Mouse (Mus musculus) right cerebral cortex, postnatal 4 days (tissue): ENCODE data around the gene Capg.

Experiments
- DNase-seq: peaks from one replicate; pipeline ENCODE4 v3.0.0-alpha.2; 2022

The Capg gene

DNA sequence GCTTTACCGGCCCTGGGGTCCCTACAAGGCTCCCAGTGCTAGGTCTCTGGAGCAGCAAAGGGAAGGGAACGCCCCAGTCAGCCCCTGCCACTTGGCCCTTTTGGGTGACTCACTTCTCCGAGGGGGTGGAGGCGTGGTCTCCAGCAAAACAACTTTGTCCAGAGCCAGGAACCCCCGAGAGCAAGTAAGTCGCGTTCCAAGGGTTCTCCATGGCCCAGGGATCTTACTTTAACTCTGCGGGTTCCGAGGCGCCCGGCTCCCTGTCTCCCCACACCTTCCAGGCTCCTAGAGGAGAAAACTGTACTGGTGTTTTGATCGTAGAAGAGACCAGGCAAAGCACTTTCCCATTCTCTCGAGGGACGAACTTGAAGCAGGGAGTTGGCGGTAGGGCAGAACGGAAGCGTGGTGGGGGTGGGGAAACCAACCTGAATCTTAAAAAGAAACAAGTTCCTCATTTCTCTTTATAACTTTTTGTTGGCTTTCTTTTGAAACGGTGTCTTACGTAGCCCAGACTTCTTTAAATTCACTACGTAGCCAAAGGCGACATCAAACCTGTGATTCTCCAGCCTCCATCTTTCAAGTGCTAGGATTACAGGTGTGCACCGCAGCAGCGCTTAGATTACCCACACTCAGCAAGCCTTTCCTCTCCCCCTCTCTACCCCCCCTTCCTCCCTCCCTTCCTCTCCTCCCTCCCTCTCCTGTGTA lies at the start of gene Capg:
Capg (plus strand) TSS at position 109 of the 705 bp plus-strand sequence.
- DNase-seq: no peak

DNA sequence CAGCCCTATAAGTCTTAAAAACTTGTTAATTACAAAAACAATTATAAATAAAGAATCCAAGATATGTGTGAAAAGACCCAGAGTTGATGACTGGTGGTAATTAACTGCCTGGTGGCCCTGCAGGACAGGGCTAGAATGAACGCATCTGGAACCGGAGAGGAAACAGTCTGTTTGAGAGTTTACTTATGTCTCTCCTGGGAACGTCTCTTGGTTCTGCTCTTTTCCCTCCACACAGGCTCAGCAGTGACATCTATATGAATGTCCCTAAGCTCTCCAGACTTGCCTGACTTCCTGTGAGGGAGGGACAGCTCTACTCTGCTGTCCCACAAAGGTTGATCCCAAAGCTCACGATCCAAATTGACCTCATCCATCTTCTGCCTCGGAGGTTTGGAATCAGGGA lies 45.2 kb upstream of the Capg start:
- no peak for DNase-seq

DNA sequence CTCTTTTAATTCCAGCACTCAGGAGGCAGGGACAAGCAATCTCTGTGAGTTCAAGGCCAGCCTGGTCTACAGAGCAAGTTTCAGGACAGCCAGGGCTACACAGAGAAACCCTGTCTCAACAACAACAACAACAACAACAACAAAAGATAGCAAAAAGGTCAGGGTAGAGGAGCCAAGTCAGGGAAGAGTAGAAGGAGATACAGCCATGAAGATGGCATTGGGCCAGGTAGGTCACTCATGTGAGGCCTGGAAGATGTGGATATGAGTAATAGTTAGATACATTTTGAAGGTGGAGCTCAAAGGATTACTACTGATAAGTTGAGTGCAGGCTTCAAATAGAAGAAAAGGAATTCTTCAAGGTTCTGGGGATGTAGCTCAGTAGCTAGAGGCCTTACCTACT lies 40.9 kb upstream of the Capg start:
- DNase-seq: no peak

DNA sequence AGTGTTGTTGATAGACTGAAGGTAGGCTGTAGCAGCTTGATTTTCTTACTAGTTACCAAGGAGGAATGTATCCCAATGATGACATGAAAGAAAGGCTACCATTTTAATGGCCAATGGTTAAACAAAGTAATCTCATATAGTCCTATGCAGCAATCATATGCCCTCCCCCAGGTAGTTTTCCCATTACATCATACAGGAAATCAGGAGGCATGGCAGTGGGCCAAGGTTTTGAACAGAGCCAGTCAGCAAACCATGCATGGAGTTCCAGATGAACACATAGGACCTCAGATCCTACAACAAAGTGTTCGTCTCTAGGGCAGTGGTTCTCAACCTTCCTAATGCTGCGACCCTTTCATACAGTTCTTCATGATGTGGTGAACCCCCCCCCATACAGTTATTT lies 40.3 kb upstream of the Capg start:
- no peak for DNase-seq

DNA sequence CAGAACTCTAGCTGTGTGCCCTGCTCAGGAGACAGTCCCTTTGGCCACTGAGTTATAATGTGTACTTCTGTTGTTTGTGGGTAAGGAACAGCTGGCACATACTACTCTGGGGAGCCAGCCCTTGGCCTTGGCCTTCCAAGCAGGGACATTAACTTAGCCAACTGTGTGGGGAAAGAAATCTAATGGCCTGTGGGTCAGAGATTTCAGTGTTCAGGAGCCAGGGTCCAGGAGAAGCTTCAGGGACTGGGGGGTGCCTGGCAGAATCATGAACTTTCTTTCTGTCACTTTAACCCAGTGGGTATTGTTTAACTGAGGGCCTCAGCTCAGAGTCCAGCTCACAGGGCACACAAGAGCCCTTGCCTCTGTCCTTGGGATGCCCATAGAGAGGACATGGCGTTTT lies 38.1 kb upstream of the Capg start:
- no peak for DNase-seq

DNA sequence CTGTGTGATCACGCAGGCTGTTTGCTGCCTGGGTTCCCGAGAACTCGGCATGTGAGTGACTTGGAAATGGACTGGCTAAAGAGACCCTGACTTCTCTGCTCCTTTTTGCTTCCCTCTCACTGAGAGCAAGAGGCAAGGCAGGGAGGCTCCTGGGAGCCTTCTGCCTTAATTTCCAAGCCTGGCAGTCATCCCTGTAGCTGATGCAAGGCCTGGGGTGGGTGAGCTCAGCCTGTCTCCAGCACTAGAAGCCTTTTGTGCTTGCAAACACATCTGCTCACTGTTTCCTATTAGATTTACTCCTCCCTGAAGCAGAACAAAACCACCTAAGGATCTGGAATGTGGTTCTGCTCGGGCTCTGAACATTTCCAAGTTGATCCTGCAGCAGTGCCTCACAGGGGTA lies 35.6 kb upstream of the Capg start:
- DNase-seq: no peak

DNA sequence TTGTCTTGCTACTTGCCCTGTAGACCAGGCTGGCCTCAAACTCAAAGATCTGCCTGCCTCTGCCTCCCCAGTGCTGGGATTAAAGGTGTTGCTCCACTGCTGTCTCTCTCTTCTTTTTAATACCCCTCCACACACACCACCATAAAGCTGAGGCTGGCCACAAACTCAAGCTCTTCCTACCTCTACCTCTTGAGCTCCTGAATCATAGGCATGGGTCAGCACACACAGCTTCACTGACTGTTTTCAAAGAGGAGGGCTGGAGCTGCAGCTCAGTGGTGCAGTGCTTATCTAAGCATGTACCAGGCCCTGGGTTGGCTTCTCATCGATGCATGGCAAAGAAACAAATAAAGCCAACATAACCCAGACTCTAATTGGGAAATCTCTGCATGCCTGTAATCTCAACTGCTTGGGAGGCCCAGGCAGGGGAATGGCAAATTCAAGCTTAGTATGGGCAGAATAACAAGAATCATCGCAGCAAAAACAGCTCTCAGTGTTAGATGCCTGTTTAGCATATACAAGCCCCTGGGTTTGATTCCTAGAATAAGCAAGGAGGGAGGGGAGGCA lies 34.2 kb upstream of the Capg start:
- no peak for DNase-seq

DNA sequence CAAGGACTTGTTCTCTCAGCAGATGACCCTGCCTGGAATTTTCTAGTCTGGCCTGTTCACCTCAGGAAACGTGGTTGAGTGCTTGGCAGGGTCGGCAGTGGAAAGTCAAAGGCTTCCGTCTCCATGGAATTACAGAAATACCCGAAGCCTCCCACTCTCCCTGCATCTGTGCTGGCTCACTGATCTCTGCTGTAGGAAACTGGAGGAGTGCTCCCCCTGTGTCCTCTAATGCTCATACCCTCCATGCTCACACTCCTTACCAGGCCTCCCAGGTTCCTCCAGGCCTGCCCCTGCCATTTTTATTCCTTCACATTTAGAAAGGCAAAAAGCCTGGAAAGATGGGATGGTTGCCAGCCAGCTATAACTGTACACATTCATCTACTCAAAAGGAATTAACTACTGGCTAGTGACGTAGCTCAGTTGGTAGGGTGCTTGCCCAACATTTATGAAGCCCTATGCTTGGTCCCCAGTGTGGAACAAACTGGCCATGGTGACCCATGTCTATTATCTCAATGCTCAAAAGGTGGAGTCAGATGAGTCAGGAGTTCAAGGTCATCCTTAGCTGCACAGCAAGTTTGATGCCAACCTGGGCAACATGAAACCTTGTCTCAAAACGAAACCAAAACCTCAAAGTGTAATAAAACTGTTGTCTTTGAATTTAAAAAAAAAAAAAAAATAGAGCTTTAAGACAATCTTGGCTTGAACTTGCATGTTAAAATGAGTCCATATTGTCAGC lies 33.3 kb upstream of the Capg start:
- no peak for DNase-seq

DNA sequence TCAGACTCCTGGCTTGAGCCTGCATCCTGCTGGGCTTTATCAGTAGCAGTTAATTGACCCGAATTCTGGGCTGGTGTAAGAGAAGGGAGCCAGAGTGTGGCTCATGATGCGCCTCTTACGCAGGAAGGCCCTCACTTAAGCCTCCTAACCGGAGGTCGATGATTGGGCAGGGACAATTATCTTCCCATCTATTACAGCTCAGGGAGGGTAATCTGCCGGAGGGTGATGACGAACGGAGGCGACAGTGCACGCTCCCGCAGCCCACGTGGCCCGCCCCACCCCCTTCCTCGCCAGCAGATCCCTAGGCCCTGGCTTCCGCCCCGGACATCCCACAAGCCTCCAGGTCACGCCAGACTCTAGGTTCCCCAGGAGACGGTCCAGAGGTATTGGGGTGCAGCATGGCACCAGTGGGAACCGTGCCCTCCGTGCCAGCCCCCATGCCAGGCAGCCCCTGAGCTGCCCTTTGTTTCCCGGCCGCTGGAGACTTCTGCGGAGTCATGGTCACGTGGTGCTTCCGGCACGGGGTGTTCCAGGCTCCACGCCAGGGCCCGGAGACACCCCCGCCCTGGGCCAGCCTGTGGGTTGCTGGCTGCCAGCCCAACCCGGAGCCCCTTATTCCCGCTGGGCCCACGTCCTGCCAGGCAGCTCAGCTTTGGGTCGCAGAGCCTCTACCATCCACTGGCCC lies 31.7 kb upstream of the Capg start:
- peak; percentile 83 for DNase-seq

DNA sequence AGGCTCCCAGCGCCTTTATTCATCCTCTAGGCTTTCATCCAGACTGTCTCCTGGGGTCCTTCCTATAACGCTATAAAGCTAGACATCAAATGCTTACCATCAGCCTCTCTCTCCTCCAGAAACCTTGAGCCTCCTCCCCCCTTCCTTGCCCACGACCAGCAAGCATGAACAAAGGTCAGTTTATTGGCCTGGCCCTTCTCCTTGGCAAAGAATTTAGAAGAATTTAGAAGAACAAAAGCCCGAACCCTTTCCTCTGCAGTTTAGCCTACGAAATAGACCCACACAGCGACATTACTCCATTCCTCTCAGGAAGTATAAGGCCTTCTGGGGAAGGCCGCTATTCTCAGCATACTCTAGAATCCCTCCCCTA lies 31.1 kb upstream of the Capg start:
- DNase-seq: no peak

DNA sequence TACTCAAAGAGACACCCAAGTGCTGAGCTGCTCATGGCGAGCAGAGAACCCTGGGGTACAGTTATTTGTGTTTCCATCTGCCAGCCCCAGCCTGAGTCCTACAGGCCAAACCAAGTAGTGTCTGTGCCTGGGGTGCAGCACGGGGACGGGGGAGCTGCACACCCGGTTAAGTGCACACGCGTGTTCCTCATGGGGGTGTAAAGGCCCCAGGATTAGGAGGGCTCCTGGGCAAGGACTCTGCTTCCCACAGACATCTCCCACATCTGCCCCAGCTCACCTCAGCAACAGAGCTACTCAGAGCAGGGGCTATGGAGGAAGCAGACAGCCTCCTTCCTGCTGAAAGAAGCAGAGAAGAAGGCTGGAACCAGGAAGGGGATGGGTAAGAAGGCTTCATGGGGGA lies 28.5 kb upstream of the Capg start:
- no peak for DNase-seq

DNA sequence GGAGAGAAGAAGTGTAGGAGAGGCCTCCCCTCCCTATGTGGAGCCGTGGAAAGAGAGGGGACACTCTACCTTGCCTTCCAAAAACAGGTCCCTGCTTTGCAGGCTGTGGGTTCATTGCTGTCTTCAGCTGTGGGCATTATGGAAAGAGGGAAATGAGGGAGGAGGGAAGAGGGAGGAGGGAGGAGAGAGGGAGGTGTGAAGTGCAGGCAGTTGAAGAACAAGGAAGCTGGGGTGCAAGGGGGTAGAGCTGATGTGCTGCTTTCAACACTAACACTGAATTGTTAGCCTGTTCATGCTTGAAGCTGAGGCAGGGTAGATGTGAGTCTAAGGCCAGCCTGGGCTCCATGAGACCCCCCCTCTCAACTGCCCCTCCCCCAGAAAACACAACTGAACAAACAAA lies 25.3 kb upstream of the Capg start:
- DNase-seq: no peak

DNA sequence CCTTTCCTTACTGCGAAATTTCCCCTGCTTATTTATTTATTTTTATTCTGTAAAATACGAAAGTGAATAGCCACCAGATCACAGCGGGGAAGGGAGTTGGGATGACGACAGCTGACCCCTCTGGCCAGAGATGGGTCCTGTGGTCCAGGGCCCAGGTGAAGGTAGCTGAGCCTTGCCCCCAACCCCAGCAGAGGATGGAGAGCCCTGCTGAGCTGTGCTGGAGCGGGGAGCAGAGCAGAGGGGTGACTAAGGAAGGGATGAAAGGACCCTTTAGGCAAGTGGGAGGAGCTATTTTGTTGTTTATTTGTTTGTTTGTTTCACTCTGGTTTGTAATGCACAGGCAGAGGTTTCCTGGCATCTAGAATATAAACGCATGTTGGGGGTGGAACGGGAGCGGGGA lies 24.9 kb upstream of the Capg start:
- DNase-seq: no peak

DNA sequence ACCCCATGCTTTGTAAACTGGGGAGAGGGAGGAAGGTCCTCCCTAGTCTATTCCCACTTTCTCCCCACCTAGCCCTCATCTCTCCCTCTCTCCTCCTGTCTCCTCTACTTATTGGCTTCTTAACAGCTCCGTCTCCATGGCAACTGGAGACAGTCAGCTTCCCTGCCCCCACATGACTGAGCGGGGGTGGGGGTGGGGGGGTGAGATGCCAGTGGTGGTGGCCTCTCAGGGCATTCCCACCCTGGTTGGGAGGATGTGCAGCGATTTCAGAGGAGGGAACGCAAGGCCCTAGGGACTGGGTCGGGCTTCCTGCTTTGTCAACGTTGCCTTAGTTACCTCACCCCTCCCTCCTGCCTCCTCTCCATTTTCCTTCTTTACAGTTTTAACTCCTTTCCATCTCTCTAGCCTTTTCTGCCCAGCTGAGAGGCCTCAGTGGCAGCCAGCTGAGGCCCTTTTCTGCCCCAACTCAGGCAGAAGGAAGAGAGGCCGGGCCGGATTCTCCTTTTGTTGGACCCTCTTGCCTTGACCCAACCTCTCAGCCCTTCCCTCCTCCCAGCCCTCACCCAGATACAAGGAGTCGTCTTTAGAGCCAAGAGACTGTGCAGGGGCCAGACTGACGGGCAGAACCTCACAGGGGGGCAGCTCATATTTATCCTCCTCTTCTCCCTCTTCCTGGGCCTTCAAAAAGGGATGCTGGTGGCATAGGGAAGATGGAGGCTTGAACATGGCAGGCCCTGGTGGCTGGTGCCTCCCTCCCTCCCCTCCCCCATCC lies 24.1 kb upstream of the Capg start:
- peak; percentile 75 for DNase-seq

DNA sequence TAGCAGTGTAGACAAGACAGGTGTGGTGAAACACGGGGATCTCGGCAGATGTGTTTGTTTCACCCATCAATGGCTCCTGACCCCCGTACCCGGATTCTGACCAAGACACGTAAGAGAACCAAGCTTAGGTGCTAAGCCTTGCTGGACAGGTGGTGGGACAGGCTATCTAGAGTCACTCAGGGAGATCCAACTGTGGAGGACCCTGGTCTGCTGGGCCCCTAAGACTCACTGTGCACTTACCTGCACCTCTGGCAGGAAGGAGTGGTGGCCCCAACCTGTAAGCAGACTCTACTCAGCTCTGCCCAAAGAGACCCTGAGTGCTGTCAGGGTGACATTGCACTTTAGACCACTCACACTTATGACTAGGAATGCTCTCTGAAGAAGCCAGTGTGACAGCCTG lies 23.3 kb upstream of the Capg start:
- no peak for DNase-seq

DNA sequence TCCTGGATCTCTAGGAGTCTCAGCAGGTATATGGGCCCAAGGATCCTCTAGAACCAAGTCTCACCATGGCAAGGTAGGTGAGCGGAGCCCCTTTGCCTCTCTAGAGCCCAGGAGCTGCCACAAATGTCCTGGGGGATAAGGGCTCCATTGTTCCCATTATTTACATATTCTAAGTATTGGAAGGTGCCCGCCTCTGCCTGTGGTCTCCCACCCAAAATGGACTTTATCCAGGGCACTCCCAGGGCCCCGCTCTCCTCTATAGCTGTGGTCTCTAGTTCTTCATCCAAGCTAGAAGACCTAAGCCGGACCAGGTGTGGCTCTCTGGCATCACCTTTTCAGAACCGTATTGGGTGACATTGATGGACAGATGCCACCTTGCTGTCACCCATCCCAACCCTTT lies 22.6 kb upstream of the Capg start, which contains the start of gene Sh2d6:
Sh2d6 (minus strand) TSS at position 101 of the 400 bp plus-strand sequence.
- no peak for DNase-seq

DNA sequence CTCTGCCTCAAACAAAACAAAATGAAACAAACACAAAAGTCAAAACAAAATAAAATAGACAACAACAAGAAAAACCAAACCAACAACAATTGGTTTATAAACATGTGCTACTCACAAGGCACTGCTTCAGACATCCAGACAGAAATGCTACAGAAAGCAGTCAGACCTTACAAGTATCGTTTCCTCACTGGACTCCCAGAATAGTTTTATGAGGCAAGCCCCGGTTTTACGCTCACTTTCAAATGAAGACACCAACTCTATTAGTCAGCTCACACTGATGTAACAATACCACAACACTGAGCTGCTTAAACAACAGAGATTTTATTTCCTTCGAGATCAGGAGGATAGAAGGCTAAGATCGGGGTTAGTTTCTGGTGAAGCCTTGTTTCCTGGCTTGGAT lies 21.9 kb upstream of the Capg start:
- no peak for DNase-seq

DNA sequence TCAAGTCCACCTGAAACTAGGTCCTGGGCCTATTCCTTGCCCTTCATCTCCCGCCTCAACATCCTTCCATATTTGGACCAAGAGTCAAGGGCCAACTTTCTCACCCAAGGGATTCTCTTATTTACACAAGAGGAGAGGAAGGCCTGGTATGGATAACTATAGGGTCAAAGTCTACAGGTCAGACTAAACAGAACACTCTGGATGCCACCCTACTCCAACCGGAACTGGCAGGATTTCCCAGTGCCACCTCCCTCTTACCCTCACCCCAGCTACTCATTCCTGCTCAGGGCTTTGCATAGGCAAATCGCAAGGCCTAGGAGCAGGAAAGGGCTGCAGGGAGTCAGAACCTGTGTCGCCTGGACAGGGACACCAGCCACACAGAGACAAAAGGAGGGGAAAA lies 21.0 kb upstream of the Capg start:
- DNase-seq: no peak

DNA sequence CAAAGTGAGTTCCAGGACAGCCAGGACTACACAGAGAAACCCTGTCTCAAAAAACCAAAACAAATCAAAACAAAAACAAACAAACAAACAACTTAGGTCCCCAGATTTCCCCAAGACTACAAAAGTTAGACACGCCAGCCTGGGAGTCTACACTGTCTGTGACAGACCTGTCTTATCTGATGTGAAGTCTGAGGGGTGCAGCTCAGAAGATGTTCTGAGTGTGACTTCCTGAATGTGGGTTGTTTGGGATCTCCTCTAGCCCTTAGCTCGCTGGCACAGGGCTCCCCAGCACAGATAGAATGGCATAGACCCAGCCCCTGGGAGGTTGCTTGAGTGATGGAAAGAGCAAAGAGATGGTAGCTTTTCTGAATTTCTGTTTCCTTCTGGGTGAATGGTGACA lies 20.0 kb upstream of the Capg start:
- DNase-seq: no peak

DNA sequence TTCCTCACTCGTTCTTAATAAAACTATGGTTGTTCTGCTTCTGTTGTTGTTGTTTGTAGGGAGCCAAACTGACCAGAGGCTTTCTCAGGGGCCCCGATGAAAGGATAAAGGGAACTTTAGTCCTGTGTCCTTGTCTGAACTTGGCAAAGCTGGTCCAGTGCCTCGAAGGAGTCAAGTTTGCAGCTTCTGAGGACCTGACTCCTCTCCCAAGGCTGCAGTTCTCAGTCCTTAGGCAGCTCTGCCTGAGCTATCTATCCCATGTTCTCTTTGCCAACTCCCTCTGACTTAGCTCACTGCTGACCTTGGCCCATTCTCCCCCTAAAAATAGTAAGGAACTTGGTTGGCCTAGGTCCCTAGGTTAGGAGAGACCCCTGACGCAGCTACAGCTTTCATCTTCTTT lies 17.1 kb upstream of the Capg start:
- DNase-seq: no peak

DNA sequence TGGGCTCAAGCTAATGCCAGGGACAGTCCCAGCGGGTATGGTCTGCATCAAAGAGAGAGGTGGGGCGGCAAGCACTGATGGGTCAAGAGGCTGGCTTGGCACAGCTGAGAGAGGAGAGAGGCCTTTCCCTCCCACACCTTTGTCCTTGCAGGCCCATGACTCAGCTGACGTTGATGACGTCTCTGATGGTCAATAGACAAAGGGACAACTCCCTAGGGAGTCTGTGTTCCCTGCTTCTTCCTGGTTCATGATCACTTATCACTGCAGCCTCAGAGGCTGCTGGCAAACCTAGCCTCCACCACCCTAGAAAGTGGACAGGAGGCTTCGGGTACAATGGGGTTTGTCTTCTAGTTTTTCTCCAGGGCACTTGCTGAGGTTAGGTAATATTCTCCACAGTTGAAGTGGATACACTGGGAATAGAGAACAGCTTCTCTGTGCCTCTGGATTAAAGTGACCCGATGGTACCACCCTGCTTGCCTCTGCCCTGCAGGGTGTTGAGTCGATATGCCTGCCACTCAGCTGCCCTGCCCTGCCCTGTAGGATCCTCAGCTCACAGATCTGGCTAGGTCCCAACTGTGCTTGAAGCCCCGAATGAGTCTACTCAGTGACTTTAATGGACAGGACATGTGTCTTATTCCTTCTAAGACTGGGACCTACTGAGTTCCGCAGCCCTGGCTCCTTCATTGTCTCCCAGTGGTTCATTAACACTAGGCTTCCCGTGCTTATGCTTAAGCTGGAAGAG lies 15.6 kb upstream of the Capg start:
- no peak for DNase-seq

DNA sequence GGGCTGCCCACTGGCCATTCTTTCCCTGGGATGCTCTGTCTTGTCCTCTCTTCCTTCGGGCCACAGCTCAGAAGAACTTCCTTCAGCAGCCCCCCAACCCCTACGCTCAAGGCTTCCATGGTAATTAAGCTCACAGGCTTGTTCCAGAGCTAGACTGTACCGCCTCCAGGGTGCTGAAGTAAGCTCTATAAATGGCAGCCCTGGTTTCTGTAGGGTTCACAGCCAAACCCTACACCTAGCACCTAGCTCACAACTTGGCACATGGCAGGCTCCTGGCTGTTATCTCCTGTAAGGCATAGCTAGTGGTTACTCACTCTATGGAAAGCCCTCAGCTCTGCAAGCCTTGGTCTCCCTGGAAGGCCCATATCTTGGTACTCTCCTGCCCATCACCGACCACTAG lies 11.6 kb upstream of the Capg start:
- no peak for DNase-seq
